Mouse (Mus musculus): ENCODE measurements around the gene Ttll3. TPM values are rescaled to one million over a fixed set of nuclear protein-coding genes. Genes with fewer than 3 reads are reported as not detected.

Ttll3 gene
- polyA plus RNA-seq, 1 experiment from 2014 or later: 6.4 TPM

DNA sequence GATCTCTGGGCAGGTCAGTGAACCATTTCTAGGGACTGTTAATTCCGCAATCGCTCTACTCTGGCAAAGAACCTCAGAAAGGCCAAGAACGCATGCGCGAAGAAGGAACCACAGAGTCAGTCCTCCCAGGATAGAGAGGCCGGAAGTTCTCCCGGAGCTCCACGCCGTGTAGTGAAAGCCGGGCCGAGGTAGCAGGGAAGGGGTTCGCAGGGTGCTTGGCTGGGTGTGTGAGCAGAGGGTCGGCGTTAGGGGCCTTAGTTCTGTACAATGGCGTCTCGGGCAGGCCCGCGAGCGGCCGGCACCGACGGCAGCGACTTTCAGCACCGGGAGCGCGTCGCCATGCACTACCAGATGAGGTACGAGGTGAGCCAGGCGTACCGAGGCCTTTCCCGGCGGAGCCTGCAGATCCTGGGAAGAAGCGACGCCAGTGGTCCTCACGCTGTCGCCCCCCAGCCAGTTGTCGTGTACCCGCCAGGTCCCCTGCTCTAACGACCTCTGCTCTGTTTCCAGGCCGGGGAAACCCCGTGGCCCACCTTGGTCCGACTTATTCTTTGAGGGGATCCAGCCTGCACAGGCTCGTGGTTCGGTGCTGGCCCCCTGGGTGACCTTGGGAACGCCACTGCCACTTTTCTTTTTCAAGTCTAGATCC, 53.5 kb downstream of the Ttll3 start, which contains the start of gene Jagn1:
Gene Jagn1, plus strand, starts transcription at position 128 of the 649 bp plus-strand sequence.
- H3K4me3 ChIP-seq: peak within 1 kb of the TSS; percentile 97
- peaks cover 14% of the 10 kb centered on the region for H3K36me3 ChIP-seq
- peak within 1 kb of the TSS; percentile 82 for H3K4me2 ChIP-seq (replicated peaks)
- no peaks in the 10 kb centered on the region for H3K27me3 ChIP-seq
- H3K27ac ChIP-seq: peak within 1 kb of the TSS; percentile 69
- H3K9me3 ChIP-seq: no peaks in the 10 kb centered on the region
- H3K9ac ChIP-seq: peak within 1 kb of the TSS; percentile 92
- WGBS: under 1% methylated on average over 45 of the region's 45 CpGs
- ATAC-seq (ENCODE audit: insufficient number of reproducible peaks, insufficient read depth, low FRiP score, low TSS enrichment): peak; percentile 86
- H3K4me1 ChIP-seq: peaks cover 6% of the 10 kb centered on the region; the same call in 1 of the 2 replicates

DNA sequence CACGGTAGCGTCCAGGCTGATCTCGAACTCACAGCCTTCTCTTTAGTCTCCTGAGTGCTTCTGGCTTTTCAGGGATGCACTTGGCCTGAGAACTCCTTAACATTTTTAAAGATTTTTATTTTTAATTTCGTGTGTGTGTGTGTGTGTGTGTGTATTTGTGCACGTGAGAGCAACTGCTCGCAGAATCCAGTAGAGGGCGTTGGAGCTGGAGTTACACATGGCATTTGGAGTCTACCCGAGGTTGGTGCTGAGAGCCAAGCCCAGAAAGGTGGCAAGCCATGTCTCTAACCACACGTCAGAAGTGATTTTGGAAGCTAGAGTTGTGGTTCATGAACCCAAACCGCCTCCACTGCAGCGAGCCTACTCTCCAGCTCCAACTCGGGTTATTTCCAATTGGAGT, 54.0 kb downstream of the Ttll3 start:
- Histone ChIP-seq H3K27ac (peak overlapping the region; percentile 69; the same call in 1 of the 2 replicates), H3K36me3 (peaks cover 19% of the 10 kb centered on the region), H3K9ac (peak overlapping the region; percentile 92), H3K9me3 (no peaks in the 10 kb centered on the region), H3K4me3 (peak overlapping the region; percentile 97), H3K4me1 (peaks cover 6% of the 10 kb centered on the region; the same call in 1 of the 2 replicates), H3K27me3 (no peaks in the 10 kb centered on the region), H3K4me2 (replicated peaks) (peak overlapping the region; percentile 82)
- 46% methylated on average over 12 of the region's 12 CpGs for WGBS
- ATAC-seq (ENCODE audit: insufficient number of reproducible peaks, insufficient read depth, low FRiP score, low TSS enrichment): no peak

DNA sequence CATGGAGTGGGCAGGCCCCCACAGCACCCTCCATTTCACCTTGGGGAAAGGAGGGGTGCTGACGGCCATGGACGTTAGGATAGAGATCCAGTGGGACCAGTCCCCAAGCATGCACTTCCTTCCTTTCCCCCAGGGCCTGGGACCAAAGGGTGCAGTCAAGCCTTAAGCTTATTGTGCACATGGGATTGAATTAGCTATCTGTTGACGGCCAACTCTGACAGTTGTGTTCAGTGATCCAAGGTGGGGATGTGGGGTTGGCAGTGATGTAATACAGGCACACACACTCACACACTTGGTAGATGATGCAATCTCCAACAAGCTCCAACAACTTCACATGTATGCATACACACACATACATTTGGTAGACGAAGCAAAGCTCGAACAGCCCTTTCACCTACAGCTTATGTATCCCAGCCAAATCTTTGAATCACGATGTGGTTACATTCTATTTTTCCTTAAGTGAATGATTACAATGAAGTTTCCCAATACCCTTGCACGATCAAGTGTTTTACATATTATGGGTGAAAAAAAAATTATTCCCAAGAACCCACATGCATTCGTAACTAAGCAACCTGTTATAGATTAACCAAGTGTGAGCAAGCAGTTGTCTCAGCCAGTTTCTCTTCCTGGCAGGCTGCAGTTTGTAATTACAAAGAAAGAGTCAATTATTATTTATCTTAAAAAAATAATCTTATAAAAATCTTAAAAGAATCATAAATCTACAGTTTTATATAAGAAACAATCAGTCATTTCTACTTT, 55.3 kb downstream of the Ttll3 start:
- Histone ChIP-seq H3K4me2 (replicated peaks) (no peak overlapping the region), H3K9me3 (no peaks in the 10 kb centered on the region), H3K4me3 (no peak overlapping the region), H3K4me1 (peaks cover 6% of the 10 kb centered on the region; the same call in 1 of the 2 replicates), H3K36me3 (peaks cover 31% of the 10 kb centered on the region), H3K27me3 (no peaks in the 10 kb centered on the region), H3K9ac (no peak overlapping the region), H3K27ac (no peak overlapping the region)
- WGBS: 87% methylated on average over 8 of the region's 8 CpGs
- ATAC-seq (ENCODE audit: insufficient number of reproducible peaks, insufficient read depth, low FRiP score, low TSS enrichment): no peak

DNA sequence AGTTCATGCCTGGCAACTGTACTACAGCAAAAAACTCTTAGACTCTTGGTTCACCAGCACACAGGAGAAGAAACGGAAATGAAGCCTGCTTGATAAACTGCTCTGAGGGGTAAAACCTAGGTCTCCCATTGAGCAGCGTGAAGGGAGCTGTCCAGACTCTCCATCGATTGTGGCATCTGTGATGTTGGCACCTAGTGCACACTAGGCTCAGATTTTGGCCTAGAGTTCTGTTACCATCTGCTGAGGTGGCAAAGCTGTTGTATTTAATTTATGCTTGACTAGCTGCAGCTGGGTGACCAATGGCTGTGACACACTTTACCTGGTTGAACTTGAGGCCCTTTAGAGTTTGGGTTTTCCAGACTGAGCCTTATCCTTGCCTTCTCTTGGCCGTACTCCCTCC, 58.6 kb downstream of the Ttll3 start:
- Histone ChIP-seq H3K9ac (no peak overlapping the region), H3K4me3 (no peak overlapping the region), H3K36me3 (peaks cover 31% of the 10 kb centered on the region), H3K4me1 (peaks cover 6% of the 10 kb centered on the region; the same call in 1 of the 2 replicates), H3K9me3 (no peaks in the 10 kb centered on the region), H3K27ac (no peak overlapping the region), H3K4me2 (replicated peaks) (no peak overlapping the region), H3K27me3 (no peaks in the 10 kb centered on the region)
- WGBS: 92% methylated on average over 4 of the region's 4 CpGs
- ATAC-seq (ENCODE audit: insufficient number of reproducible peaks, insufficient read depth, low FRiP score, low TSS enrichment): no peak

DNA sequence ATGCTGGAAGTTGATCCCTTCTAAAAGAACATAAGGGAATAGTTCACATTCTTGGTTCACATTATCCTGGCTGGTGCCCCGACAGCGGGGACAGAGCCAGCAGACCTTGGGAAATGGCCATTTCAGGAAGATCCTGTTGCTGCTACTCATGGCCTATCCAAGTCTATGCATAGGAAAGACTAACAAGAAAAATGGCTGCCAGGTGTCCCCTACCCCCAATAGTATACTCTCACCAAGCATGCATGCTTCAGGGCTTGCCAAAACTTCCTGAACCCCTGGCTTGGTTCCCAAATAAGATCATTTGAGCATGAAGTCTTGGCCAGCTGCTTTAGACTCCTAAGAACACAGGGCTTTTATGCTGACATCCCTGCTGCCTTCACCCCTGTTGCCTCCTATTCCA, 62.8 kb downstream of the Ttll3 start:
- Histone ChIP-seq H3K4me2 (replicated peaks) (no peak overlapping the region), H3K4me1 (no peaks in the 10 kb centered on the region), H3K9ac (no peak overlapping the region), H3K4me3 (no peak overlapping the region), H3K27me3 (no peaks in the 10 kb centered on the region), H3K9me3 (no peaks in the 10 kb centered on the region), H3K36me3 (peaks cover 24% of the 10 kb centered on the region), H3K27ac (no peak overlapping the region)
- ATAC-seq (ENCODE audit: insufficient number of reproducible peaks, insufficient read depth, low FRiP score, low TSS enrichment): no peak
- 76% methylated on average over 2 of the region's 2 CpGs for WGBS

DNA sequence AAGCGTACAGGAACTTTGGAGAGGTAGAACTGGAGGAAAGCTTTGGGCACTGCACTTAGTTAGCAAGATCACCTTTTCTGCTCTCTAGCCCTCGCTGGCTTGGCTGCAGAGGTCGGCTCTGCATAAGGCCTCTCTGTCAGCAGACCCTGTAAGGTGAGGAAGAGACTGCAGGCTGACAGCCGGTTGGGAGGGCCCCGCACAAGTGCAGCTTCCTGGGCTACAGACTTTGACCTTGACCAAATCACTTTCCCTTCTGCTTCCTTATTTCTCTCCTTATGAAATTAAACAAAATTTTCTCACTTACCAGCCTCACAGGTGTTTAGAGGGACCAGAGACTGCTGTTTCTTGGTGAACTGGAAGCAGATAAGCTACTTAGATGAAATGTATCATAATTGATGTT, 65.9 kb downstream of the Ttll3 start:
- no peaks in the 10 kb centered on the region for H3K4me1 ChIP-seq
- no peaks in the 10 kb centered on the region for H3K9me3 ChIP-seq
- no peak overlapping the region for H3K4me2 ChIP-seq (replicated peaks)
- no peak for ATAC-seq (ENCODE audit: insufficient number of reproducible peaks, insufficient read depth, low FRiP score, low TSS enrichment)
- H3K9ac ChIP-seq: no peak overlapping the region
- H3K4me3 ChIP-seq: no peak overlapping the region
- WGBS: 75% methylated on average over 5 of the region's 5 CpGs
- H3K27me3 ChIP-seq: no peaks in the 10 kb centered on the region
- no peaks in the 10 kb centered on the region for H3K36me3 ChIP-seq
- H3K27ac ChIP-seq: no peak overlapping the region

DNA sequence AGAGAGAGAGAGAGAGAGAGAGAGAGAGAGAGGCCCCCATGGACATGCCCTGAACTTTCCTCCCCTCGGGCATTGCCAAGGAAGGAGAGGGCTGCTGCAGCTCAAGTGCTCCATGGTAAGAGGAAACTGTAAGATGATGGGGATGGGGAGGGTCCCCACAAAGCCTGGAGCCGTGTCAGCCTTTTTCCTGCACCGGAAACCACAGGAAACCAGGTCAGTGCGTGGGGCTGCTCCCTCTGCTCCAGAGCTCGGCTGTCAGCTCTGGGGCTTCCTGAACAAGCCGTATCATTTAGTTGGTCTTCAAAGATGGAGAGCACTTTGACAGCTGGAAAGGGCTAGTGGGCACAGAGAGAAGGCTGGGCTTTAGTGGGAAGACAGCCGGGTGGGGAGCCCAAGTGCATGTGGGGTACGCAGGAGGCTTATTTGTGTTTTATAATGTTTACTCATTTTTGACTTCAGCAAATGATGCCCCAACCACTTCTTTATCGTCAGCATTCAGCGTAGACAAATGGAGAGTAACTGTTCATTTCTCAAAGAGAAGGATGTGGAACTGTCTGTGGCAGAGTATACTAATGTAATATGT, 69.0 kb downstream of the Ttll3 start, which contains the start of gene Il17re:
Gene Il17re, plus strand, starts transcription at position 533 of the 583 bp plus-strand sequence.
- H3K4me1 ChIP-seq: no peaks in the 10 kb centered on the region
- no peaks in the 10 kb centered on the region for H3K36me3 ChIP-seq
- no peaks in the 10 kb centered on the region for H3K27me3 ChIP-seq
- no peak for ATAC-seq (ENCODE audit: insufficient number of reproducible peaks, insufficient read depth, low FRiP score, low TSS enrichment)
- H3K9me3 ChIP-seq: no peaks in the 10 kb centered on the region
- WGBS: 51% methylated on average over 10 of the region's 10 CpGs
- H3K4me2 ChIP-seq (replicated peaks): no peak within 1 kb of the TSS
- H3K9ac ChIP-seq: no peak within 1 kb of the TSS
- peak within 1 kb of the TSS; percentile 6; the same call in 1 of the 2 replicates for H3K4me3 ChIP-seq
- no peak within 1 kb of the TSS for H3K27ac ChIP-seq

DNA sequence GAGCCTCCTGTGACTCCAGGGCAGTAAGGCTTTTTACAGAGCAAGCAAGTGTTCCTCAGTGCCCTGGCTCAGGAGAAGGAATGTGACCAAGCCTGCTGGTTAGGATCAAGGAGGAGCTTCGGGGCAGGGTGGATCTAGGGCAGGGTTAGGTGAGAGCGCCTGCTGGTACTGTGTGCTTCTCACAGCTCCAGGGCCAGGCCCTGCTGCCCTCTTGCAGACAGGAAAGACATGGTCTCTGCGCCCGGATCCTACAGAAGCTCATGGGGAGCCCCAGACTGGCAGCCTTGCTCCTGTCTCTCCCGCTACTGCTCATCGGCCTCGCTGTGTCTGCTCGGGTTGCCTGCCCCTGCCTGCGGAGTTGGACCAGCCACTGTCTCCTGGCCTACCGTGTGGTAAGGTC, 69.6 kb downstream of the Ttll3 start:
- H3K36me3 ChIP-seq: no peaks in the 10 kb centered on the region
- no peaks in the 10 kb centered on the region for H3K4me1 ChIP-seq
- no peaks in the 10 kb centered on the region for H3K9me3 ChIP-seq
- H3K9ac ChIP-seq: no peak overlapping the region
- 0 out of 2 replicates have a peak, but pooled peaks have one; percentile 64 for ATAC-seq (ENCODE audit: insufficient number of reproducible peaks, insufficient read depth, low FRiP score, low TSS enrichment)
- H3K27me3 ChIP-seq: no peaks in the 10 kb centered on the region
- WGBS: 65% methylated on average over 10 of the region's 10 CpGs
- H3K4me3 ChIP-seq: peak overlapping the region; percentile 6; the same call in 1 of the 2 replicates
- no peak overlapping the region for H3K27ac ChIP-seq
- no peak overlapping the region for H3K4me2 ChIP-seq (replicated peaks)

DNA sequence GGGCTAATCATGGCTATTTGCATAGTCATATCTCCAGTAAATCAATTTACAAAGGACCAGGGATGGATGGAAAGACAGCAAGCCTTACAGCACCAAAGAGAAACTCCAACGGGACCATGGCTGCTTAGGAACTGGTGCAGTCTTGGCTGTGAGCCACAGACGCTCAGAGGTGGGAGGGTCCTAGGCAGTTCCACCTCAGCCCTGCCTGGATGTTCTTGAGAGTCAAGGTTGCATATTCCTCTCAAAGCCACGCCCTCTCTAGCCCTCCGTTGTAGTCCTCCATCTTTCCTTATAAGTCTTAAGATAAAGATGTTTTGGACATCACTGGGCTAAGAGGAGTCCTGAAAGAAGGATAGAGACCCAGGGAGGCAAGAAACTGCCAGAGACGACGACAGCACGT, 75.0 kb downstream of the Ttll3 start:
- Histone ChIP-seq H3K4me2 (replicated peaks) (no peak overlapping the region), H3K27ac (no peak overlapping the region), H3K27me3 (peaks cover 3% of the 10 kb centered on the region; the same call in 1 of the 2 replicates), H3K36me3 (no peaks in the 10 kb centered on the region), H3K9me3 (no peaks in the 10 kb centered on the region), H3K9ac (no peak overlapping the region), H3K4me3 (no peak overlapping the region), H3K4me1 (peaks cover under 1% of the 10 kb centered on the region; the same call in 1 of the 2 replicates)
- ATAC-seq (ENCODE audit: insufficient number of reproducible peaks, insufficient read depth, low FRiP score, low TSS enrichment): no peak
- 67% methylated on average over 7 of the region's 7 CpGs for WGBS

Data from embryonic facial prominence, embryonic 12.5 days (tissue).